Mouse (Mus musculus) heart, postnatal 0 days (tissue): Measurements from ENCODE around the gene Tgm4.

Experiments used
- CTCF ChIP-seq: IDR thresholded peaks from 2 replicates; pipeline ENCODE4 v1.5.1; 2016; ENCODE audit warnings: antibody characterized with exemption, control low read depth, low read depth
- EP300 ChIP-seq: IDR thresholded peaks from 2 replicates; pipeline ENCODE4 v1.6.1; 2016; ENCODE audit warnings: antibody characterized with exemption, low read depth

- no peak for TF ChIP-seq CTCF
- TF ChIP-seq EP300 = no peak
Measured at GRCm38 (mm10) chr9:123109188-123109587, 74.7 kb downstream of the Tgm4 start.
